Mouse (Mus musculus) stomach, embryonic 14.5 days (tissue): ENCODE data around the gene Rnf7. TPM values are rescaled to one million over a fixed set of nuclear protein-coding genes. Genes with fewer than 3 reads are reported as not detected.

Experiments
- ATAC-seq: fragments of 200-750 bp; cut with Nextera tagmentation; 2 replicates; pipeline ENCODE4 v1.8.0; 2017; ENCODE audit warnings: low read depth, moderate TSS enrichment; ENCODE audit not compliant: insufficient number of reproducible peaks, insufficient read depth, low FRiP score
- H3K27ac ChIP-seq: fragments of 300-500 bp; sonication (generic); 2 replicates; pipeline ENCODE4 v1.5.1; 2014; ENCODE audit warnings: mild to moderate bottlenecking, low read length, moderate library complexity, mixed read lengths
- H3K27me3 ChIP-seq: fragments of 300-500 bp; sonication (generic); 2 replicates; pipeline ENCODE4 v1.6.1; 2014; ENCODE audit warnings: low read length, control low read depth, mixed read lengths; ENCODE audit not compliant: control insufficient read depth, insufficient read depth
- H3K36me3 ChIP-seq: fragments of 300-500 bp; sonication (generic); 2 replicates; pipeline ENCODE4 v1.6.1; 2014; ENCODE audit warnings: mild to moderate bottlenecking, control low read depth, low read length, moderate library complexity, mixed read lengths; ENCODE audit not compliant: control insufficient read depth, insufficient read depth
- H3K4me1 ChIP-seq: fragments of 300-500 bp; sonication (generic); 2 replicates; pipeline ENCODE4 v1.6.1; 2014; ENCODE audit warnings: low read length, control low read depth, mixed read lengths; ENCODE audit not compliant: control insufficient read depth, insufficient read depth
- H3K4me2 ChIP-seq: fragments of 300-500 bp; sonication (generic); replicated peaks from 2 replicates; pipeline ENCODE4 v1.6.1; 2014; ENCODE audit warnings: low read depth, low read length, control low read depth
- H3K4me3 ChIP-seq: fragments of 300-500 bp; sonication (generic); 2 replicates; pipeline ENCODE4 v1.5.1; 2014; ENCODE audit warnings: low read depth, low read length, control low read depth
- H3K9ac ChIP-seq: fragments of 300-500 bp; sonication (generic); replicated peaks from 2 replicates; pipeline ENCODE4 v1.6.1; 2014; ENCODE audit warnings: low read depth, mild to moderate bottlenecking, control low read depth, low read length, moderate library complexity, mixed read lengths
- H3K9me3 ChIP-seq: fragments of 300-500 bp; sonication (generic); 2 replicates; pipeline ENCODE4 v1.6.1; 2016; ENCODE audit warnings: low read depth, low read length, control low read depth; ENCODE audit not compliant: control insufficient read depth
- WGBS: fragments of 180-500 bp; shearing (Covaris S2); extraction: QIAGEN DNeasy Blood & Tissue Kit; methylation state at CpG from one replicate; pipeline ENCODE4 v1.1.7; 2014; 5-methylcytosine and 5-hydroxymethylcytosine counted together
- polyA plus RNA-seq: library from polyadenylated mRNA; unstranded; fragments of >200 nt; fragmentation: Nextera tagmentation; extraction: Ambion mirVana; gene quantifications from 2 replicates; pipeline ENCODE4 v1.2.1, GENCODE M21; 2014

The Rnf7 gene
- polyA plus RNA-seq, 1 experiment from 2014 or later = 254 TPM

- no peak for ATAC-seq
- H3K9me3 ChIP-seq = no peaks in the 10 kb centered on the region
- no peaks in the 10 kb centered on the region for H3K36me3 ChIP-seq
- H3K4me3 ChIP-seq = no peak overlapping the region
- H3K9ac ChIP-seq = no peak overlapping the region
- no peaks in the 10 kb centered on the region for H3K27me3 ChIP-seq
- no peak overlapping the region for H3K27ac ChIP-seq
- WGBS = 69% methylated on average over 5 of the region's 5 CpGs
- H3K4me2 ChIP-seq = no peak overlapping the region
- H3K4me1 ChIP-seq = no peaks in the 10 kb centered on the region
Measured at GRCm38 (mm10) chr9:96514278-96514677, 35.8 kb upstream of the Rnf7 start.

- no peak overlapping the region for H3K9ac ChIP-seq
- no peaks in the 10 kb centered on the region for H3K9me3 ChIP-seq
- H3K27ac ChIP-seq = no peak overlapping the region
- WGBS = 7% methylated on average over 10 of the region's 10 CpGs
- ATAC-seq = peak; percentile 71; the same call in 1 of the 2 replicates
- H3K4me1 ChIP-seq = peaks cover 4% of the 10 kb centered on the region; the same call in 1 of the 2 replicates
- no peak overlapping the region for H3K4me3 ChIP-seq
- no peaks in the 10 kb centered on the region for H3K36me3 ChIP-seq
- 0 out of 2 replicates have a peak overlapping the region, but pooled peaks have one; percentile 17 for H3K4me2 ChIP-seq
- H3K27me3 ChIP-seq = no peaks in the 10 kb centered on the region
Measured at GRCm38 (mm10) chr9:96506011-96506498, 27.6 kb upstream of the Rnf7 start.

GRCm38 (mm10) chr9:96505156-96505555 lies 26.7 kb upstream of the Rnf7 start:
- no peaks in the 10 kb centered on the region for H3K36me3 ChIP-seq
- H3K4me3 ChIP-seq = no peak overlapping the region
- WGBS = 92% methylated on average over 4 of the region's 4 CpGs
- peaks cover 4% of the 10 kb centered on the region; the same call in 1 of the 2 replicates for H3K4me1 ChIP-seq
- no peaks in the 10 kb centered on the region for H3K27me3 ChIP-seq
- H3K9me3 ChIP-seq = no peaks in the 10 kb centered on the region
- H3K9ac ChIP-seq = no peak overlapping the region
- ATAC-seq = no peak
- no peak overlapping the region for H3K27ac ChIP-seq
- H3K4me2 ChIP-seq = no peak overlapping the region

GRCm38 (mm10) chr9:96504116-96504895 lies 25.8 kb upstream of the Rnf7 start:
- no peak for ATAC-seq
- Histone ChIP-seq H3K4me1 (peaks cover 4% of the 10 kb centered on the region; the same call in 1 of the 2 replicates), H3K36me3 (no peaks in the 10 kb centered on the region), H3K27ac (no peak overlapping the region), H3K4me2 (no peak overlapping the region), H3K9me3 (no peaks in the 10 kb centered on the region), H3K27me3 (no peaks in the 10 kb centered on the region), H3K9ac (no peak overlapping the region), H3K4me3 (no peak overlapping the region)
- 82% methylated on average over 17 of the region's 17 CpGs for WGBS

- no peak overlapping the region for H3K27ac ChIP-seq
- no peaks in the 10 kb centered on the region for H3K27me3 ChIP-seq
- no peaks in the 10 kb centered on the region for H3K36me3 ChIP-seq
- WGBS = 72% methylated on average over 6 of the region's 6 CpGs
- no peaks in the 10 kb centered on the region for H3K9me3 ChIP-seq
- no peak overlapping the region for H3K4me3 ChIP-seq
- ATAC-seq = no peak; the same call in 1 of the 2 replicates
- H3K4me1 ChIP-seq = peaks cover 4% of the 10 kb centered on the region; the same call in 1 of the 2 replicates
- no peak overlapping the region for H3K9ac ChIP-seq
- no peak overlapping the region for H3K4me2 ChIP-seq
Measured at GRCm38 (mm10) chr9:96502856-96503610, 24.6 kb upstream of the Rnf7 start.

- Histone ChIP-seq H3K4me3 (no peak overlapping the region), H3K4me1 (peaks cover 4% of the 10 kb centered on the region; the same call in 1 of the 2 replicates), H3K27ac (no peak overlapping the region), H3K27me3 (no peaks in the 10 kb centered on the region), H3K4me2 (no peak overlapping the region), H3K36me3 (no peaks in the 10 kb centered on the region), H3K9me3 (no peaks in the 10 kb centered on the region), H3K9ac (no peak overlapping the region)
- WGBS = 32% methylated on average over 7 of the region's 7 CpGs
- no peak for ATAC-seq
Measured at GRCm38 (mm10) chr9:96501217-96501616, 22.7 kb upstream of the Rnf7 start.

- 30% methylated on average over 3 of the region's 3 CpGs for WGBS
- H3K9ac ChIP-seq = no peak overlapping the region
- no peak overlapping the region for H3K4me3 ChIP-seq
- no peaks in the 10 kb centered on the region for H3K9me3 ChIP-seq
- no peaks in the 10 kb centered on the region for H3K27me3 ChIP-seq
- no peak overlapping the region for H3K4me2 ChIP-seq
- ATAC-seq = no peak
- no peaks in the 10 kb centered on the region for H3K4me1 ChIP-seq
- no peak overlapping the region for H3K27ac ChIP-seq
- no peaks in the 10 kb centered on the region for H3K36me3 ChIP-seq
Measured at GRCm38 (mm10) chr9:96493212-96493611, 14.7 kb upstream of the Rnf7 start.

GRCm38 (mm10) chr9:96491810-96492209 lies 13.3 kb upstream of the Rnf7 start:
- H3K27ac ChIP-seq = no peak overlapping the region
- no peak overlapping the region for H3K4me3 ChIP-seq
- 35% methylated on average over 12 of the region's 12 CpGs for WGBS
- H3K9ac ChIP-seq = no peak overlapping the region
- H3K4me1 ChIP-seq = no peaks in the 10 kb centered on the region
- no peaks in the 10 kb centered on the region for H3K27me3 ChIP-seq
- no peak for ATAC-seq
- H3K9me3 ChIP-seq = no peaks in the 10 kb centered on the region
- H3K4me2 ChIP-seq = no peak overlapping the region
- H3K36me3 ChIP-seq = no peaks in the 10 kb centered on the region
